ENCODE assay signal across 14 mouse cellular contexts in the genomic region with DNA sequence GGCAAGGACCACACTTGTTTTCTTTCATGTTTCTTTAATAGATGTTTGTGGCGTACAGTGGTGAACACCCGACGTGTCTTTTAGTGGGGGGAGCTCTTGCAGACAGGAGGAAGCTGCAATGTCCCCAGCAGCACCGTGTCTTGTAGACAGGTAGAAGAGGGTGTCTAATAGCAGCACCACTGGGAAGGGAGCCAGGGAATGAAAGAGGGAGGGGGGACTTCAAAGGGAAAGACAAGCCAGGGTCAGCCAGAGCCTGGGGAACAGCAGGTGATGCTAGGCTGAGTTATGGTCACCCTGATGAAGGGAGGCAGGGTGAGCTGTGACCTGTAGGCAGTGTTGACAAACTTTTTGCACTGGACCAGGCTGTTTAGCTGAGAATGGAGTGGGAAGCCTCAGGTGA.
"Had no signal": no experiment of that assay in that cellular context is flagged by ENCODE, and none has a peak within 500 bp of the region (broad histone marks: within the 10 kb centered on the region; RNA-seq: fewer than 3 reads in every experiment).

No protein-coding gene starts in this region.

- H3K4me2 ChIP-seq: limb, embryonic 12.5 days; liver, embryonic 13.5 days; midbrain, embryonic 12.5 days; neural tube, embryonic 13.5 days had no signal

- ATAC-seq: midbrain, embryonic 16.5 days had no signal

- H3K9ac ChIP-seq: limb, embryonic 12.5 days; liver, embryonic 13.5 days; midbrain, embryonic 12.5 days; neural tube, embryonic 13.5 days had no signal

- H3K4me1 ChIP-seq: midbrain, embryonic 12.5 days had no signal

- H3K27me3 ChIP-seq: limb, embryonic 12.5 days; liver, embryonic 13.5 days; midbrain, embryonic 12.5 days; neural tube, embryonic 13.5 days had no signal

- H3K27ac ChIP-seq: left cerebral cortex, adult 2 months; limb, embryonic 12.5 days; liver, embryonic 13.5 days; midbrain, embryonic 12.5 days; neural tube, embryonic 13.5 days had no signal

- DNase-seq: kidney, postnatal 25 days; liver; liver, embryonic 13.5 days; lung, adult 18-20 months; retina, postnatal 1 day; right cerebral cortex, postnatal 4 days; spleen, adult 18-20 months; thymus, adult 18-20 months; thymus, postnatal 14 days had no signal

- H3K4me3 ChIP-seq: left cerebral cortex, adult 2 months; limb, embryonic 12.5 days; liver, embryonic 13.5 days; midbrain, embryonic 12.5 days; neural tube, embryonic 13.5 days had no signal

- H3K9me3 ChIP-seq: limb, embryonic 12.5 days; liver, embryonic 13.5 days; midbrain, embryonic 12.5 days; neural tube, embryonic 13.5 days had no signal

- H3K36me3 ChIP-seq: limb, embryonic 12.5 days; liver, embryonic 13.5 days; midbrain, embryonic 12.5 days; neural tube, embryonic 13.5 days had no signal
